Comparison of ENCODE assay signal across 8 mouse cellular contexts in genomic region chr9:21960558-21961208, GRCm38 (mm10). TPM values are rescaled to one million over a fixed set of nuclear protein-coding genes. Genes with fewer than 3 reads are reported as not detected.
DNase-seq lines count a peak whose midpoint lies in the region; ATAC-seq and TF ChIP-seq lines count a peak whose summit lies in the region.

No protein-coding gene starts in this region.

- no peak for DNase-seq in forebrain, embryonic 10.5 days (ENCODE audit: extremely low spot score, low spot score)
- no peak for DNase-seq in forebrain, postnatal 0 days
- DNase-seq in G1E (ENCODE audit: low spot score): peak; percentile 29
- peak; percentile 51 for DNase-seq in kidney, adult 18-20 months
- DNase-seq in spleen, postnatal 36 days (ENCODE audit: low spot score in 2 of 2): no peak
- DNase-seq in left cerebral cortex, postnatal 4 days: no peak
- DNase-seq in heart, adult 2 months: no peak

- no peak for TF ChIP-seq EP300 in heart, adult 2 months (IDR thresholded peaks at IDR 0.05; ENCODE audit: insufficient read depth, low read depth, low read length)

- peaks cover 9% of the 10 kb centered on the region; the same call in 1 of the 2 replicates for H3K36me3 ChIP-seq in forebrain, embryonic 10.5 days (replicated peaks)
- H3K36me3 ChIP-seq in forebrain, postnatal 0 days (ENCODE audit: insufficient read depth): no peaks in the 10 kb centered on the region; the same call in 1 of the 2 replicates
- peaks cover 49% of the 10 kb centered on the region for H3K36me3 ChIP-seq in G1E (replicated peaks)
- H3K36me3 ChIP-seq in lung, embryonic 15.5 days: no peaks in the 10 kb centered on the region
- H3K36me3 ChIP-seq in heart, adult 2 months (ENCODE audit: control insufficient read depth, insufficient read depth, low read length): no peaks in the 10 kb centered on the region

- H3K27ac ChIP-seq in forebrain, embryonic 10.5 days: no peak overlapping the region
- H3K27ac ChIP-seq in forebrain, postnatal 0 days (ENCODE audit: low read depth, low read length): no peak overlapping the region
- 0 out of 2 replicates have a peak overlapping the region, but pooled peaks have one; percentile 12 for H3K27ac ChIP-seq in lung, embryonic 15.5 days
- H3K27ac ChIP-seq in heart, adult 2 months: no peak overlapping the region; the same call in 1 of the 2 replicates

- peak overlapping the region; percentile 58 for H3K4me3 ChIP-seq in forebrain, embryonic 10.5 days
- H3K4me3 ChIP-seq in forebrain, postnatal 0 days (ENCODE audit: low read depth, low read length): no peak overlapping the region
- H3K4me3 ChIP-seq in G1E (ENCODE audit: low read depth, low read length): peak overlapping the region; percentile 76
- H3K4me3 ChIP-seq in lung, embryonic 15.5 days: peak overlapping the region; percentile 47; the same call in 1 of the 2 replicates
- H3K4me3 ChIP-seq in heart, adult 2 months: no peak overlapping the region

- peaks cover 44% of the 10 kb centered on the region for H3K4me1 ChIP-seq in forebrain, embryonic 10.5 days
- H3K4me1 ChIP-seq in forebrain, postnatal 0 days (ENCODE audit: insufficient read depth): peaks cover 8% of the 10 kb centered on the region; the same call in 1 of the 2 replicates
- peaks cover 73% of the 10 kb centered on the region for H3K4me1 ChIP-seq in G1E (ENCODE audit: insufficient read depth, low read depth, low read length)
- peaks cover 42% of the 10 kb centered on the region for H3K4me1 ChIP-seq in lung, embryonic 15.5 days
- no peaks in the 10 kb centered on the region; the same call in 1 of the 2 replicates for H3K4me1 ChIP-seq in heart, adult 2 months (ENCODE audit: control insufficient read depth, insufficient read depth, low read length)

- 9% methylated on average over 26 of the region's 26 CpGs for WGBS in forebrain, embryonic 10.5 days
- WGBS in forebrain, postnatal 0 days: 14% methylated on average over 26 of the region's 26 CpGs
- WGBS in lung, embryonic 15.5 days: 14% methylated on average over 26 of the region's 26 CpGs
- WGBS in heart, adult 2 months: 49% methylated on average over 26 of the region's 26 CpGs

- H3K4me2 ChIP-seq in forebrain, postnatal 0 days (ENCODE audit: low read depth): no peak overlapping the region
- peak overlapping the region; percentile 84 for H3K4me2 ChIP-seq in lung, embryonic 15.5 days

- H3K27me3 ChIP-seq in forebrain, embryonic 10.5 days (ENCODE audit: poor library complexity, severe bottlenecking): peaks cover 58% of the 10 kb centered on the region
- peaks cover 25% of the 10 kb centered on the region for H3K27me3 ChIP-seq in forebrain, postnatal 0 days (ENCODE audit: insufficient read depth, low read length)
- H3K27me3 ChIP-seq in G1E (ENCODE audit: insufficient read depth, low read length): no peaks in the 10 kb centered on the region
- peaks cover 35% of the 10 kb centered on the region for H3K27me3 ChIP-seq in lung, embryonic 15.5 days
- no peaks in the 10 kb centered on the region for H3K27me3 ChIP-seq in heart, adult 2 months (ENCODE audit: control insufficient read depth, insufficient read depth, low read length)

- no peak for ATAC-seq in forebrain, postnatal 0 days
- ATAC-seq in G1E (ENCODE audit: extremely low read depth, insufficient number of reproducible peaks, low FRiP score, poor library complexity, severe bottlenecking): no peak
- ATAC-seq in lung, embryonic 15.5 days (ENCODE audit: borderline replicate concordance, extremely low read depth, low FRiP score, low TSS enrichment): no peak

- no peak for TF ChIP-seq CTCF in forebrain, postnatal 0 days (IDR thresholded peaks at IDR 0.05; ENCODE audit: low read depth)
- no peak for TF ChIP-seq CTCF in G1E (IDR thresholded peaks at IDR 0.05; ENCODE audit: low read depth, low read length)
- no peak for TF ChIP-seq CTCF in heart, adult 2 months (IDR thresholded peaks at IDR 0.05)

- intact Hi-C loops in left cerebral cortex, postnatal 4 days (cut with DNase I): no loop called here
- intact Hi-C loops in heart, adult 2 months (cut with DNase I): no loop called here

- H3K79me2 ChIP-seq in heart, adult 2 months (replicated peaks; ENCODE audit: control insufficient read depth, insufficient read depth, low read length): no peaks in the 10 kb centered on the region

- no peak for TF ChIP-seq POLR2A in heart, adult 2 months (IDR thresholded peaks at IDR 0.05; ENCODE audit: insufficient read depth, low read depth, low read length)

- no peak overlapping the region for H3K9ac ChIP-seq in forebrain, postnatal 0 days
- H3K9ac ChIP-seq in lung, embryonic 15.5 days: peak overlapping the region; percentile 43; the same call in 1 of the 2 replicates
- no peak overlapping the region for H3K9ac ChIP-seq in heart, adult 2 months (ENCODE audit: low read depth, low read length)

- H3K9me3 ChIP-seq in forebrain, embryonic 10.5 days: no peaks in the 10 kb centered on the region
- no peaks in the 10 kb centered on the region for H3K9me3 ChIP-seq in forebrain, postnatal 0 days (ENCODE audit: low read length)
- H3K9me3 ChIP-seq in G1E (replicated peaks): no peaks in the 10 kb centered on the region
- no peaks in the 10 kb centered on the region for H3K9me3 ChIP-seq in lung, embryonic 15.5 days

RNA-seq across cellular contexts. Expression of gene Epor, which starts 2.6 kb away (rescaled TPM):
- 10.2 and 10.8 TPM in 2 replicates for polyA plus RNA-seq in forebrain, embryonic 10.5 days (2016; fragmentation: Nextera tagmentation; extraction: Ambion mirVana)
- 0.24 and 1.0 TPM in 2 replicates for total RNA-seq in forebrain, postnatal 0 days (2014; rRNA removed)
- 2.2 and 2.4 TPM in 2 replicates for polyA plus RNA-seq in forebrain, postnatal 0 days (2015; fragmentation: Nextera tagmentation; extraction: Ambion mirVana)
- total RNA-seq in G1E (2014; fragmentation: Nextera tagmentation) (35.5 and 49.7 TPM in 2 replicates), G1E (2017) (14.4 and 21.9 TPM in 2 replicates)
- 125 and 135 TPM in 2 replicates for polyA plus RNA-seq in G1E (2012)
- 6.8 and 7.3 TPM in 2 replicates for polyA plus RNA-seq in lung, embryonic 15.5 days (2015; fragmentation: Nextera tagmentation; extraction: Ambion mirVana)
- total RNA-seq in left cerebral cortex, postnatal 4 days (2021): 1 to 10 TPM; 1.9 to 2.4 TPM
- total RNA-seq in heart, adult 2 months (2021): 1 to 10 TPM; 1.1 to 1.4 TPM
- 2.1 and 2.5 TPM in 2 replicates for polyA plus RNA-seq in heart, adult 2 months (2012; rRNA removed)

RNA-seq across cellular contexts. Expression of gene Swsap1, which starts 5.1 kb away (rescaled TPM):
- polyA plus RNA-seq in forebrain, embryonic 10.5 days (2016; fragmentation: Nextera tagmentation; extraction: Ambion mirVana): 7.2 and 9.6 TPM in 2 replicates
- total RNA-seq in forebrain, postnatal 0 days (2014; rRNA removed): 28.2 and 37.7 TPM in 2 replicates
- polyA plus RNA-seq in forebrain, postnatal 0 days (2015; fragmentation: Nextera tagmentation; extraction: Ambion mirVana): 7.0 and 7.3 TPM in 2 replicates
- total RNA-seq in G1E (2014; fragmentation: Nextera tagmentation): 11.8 and 12.4 TPM in 2 replicates
- total RNA-seq in G1E (2017): 10.9 and 12.8 TPM in 2 replicates
- polyA plus RNA-seq in G1E (2012): 12.6 and 14.5 TPM in 2 replicates
- polyA plus RNA-seq in lung, embryonic 15.5 days (2015; fragmentation: Nextera tagmentation; extraction: Ambion mirVana): 6.5 and 6.7 TPM in 2 replicates
- 10 to 100 TPM; 11.8 to 12.6 TPM for total RNA-seq in left cerebral cortex, postnatal 4 days (2021)
- total RNA-seq in heart, adult 2 months (2021): 1 to 10 TPM; 6.5 to 7.4 TPM
- 4.6 and 6.2 TPM in 2 replicates for polyA plus RNA-seq in heart, adult 2 months (2012; rRNA removed)

RNA-seq across cellular contexts. Expression of gene Plppr2, which starts 23.9 kb away (rescaled TPM):
- polyA plus RNA-seq in forebrain, embryonic 10.5 days (2016; fragmentation: Nextera tagmentation; extraction: Ambion mirVana): 9.0 and 11.5 TPM in 2 replicates
- 97.9 and 108 TPM in 2 replicates for total RNA-seq in forebrain, postnatal 0 days (2014; rRNA removed)
- 122 and 144 TPM in 2 replicates for polyA plus RNA-seq in forebrain, postnatal 0 days (2015; fragmentation: Nextera tagmentation; extraction: Ambion mirVana)
- total RNA-seq in G1E (2014; fragmentation: Nextera tagmentation): 1.6 and 5.3 TPM in 2 replicates
- total RNA-seq in G1E (2017): 0.41 and 0.44 TPM in 2 replicates
- polyA plus RNA-seq in G1E (2012): 5.8 and 7.6 TPM in 2 replicates
- polyA plus RNA-seq in lung, embryonic 15.5 days (2015; fragmentation: Nextera tagmentation; extraction: Ambion mirVana): 7.8 and 8.0 TPM in 2 replicates
- 100 to 1,000 TPM; 199 to 225 TPM for total RNA-seq in left cerebral cortex, postnatal 4 days (2021)
- 1 to 10 TPM; 2.5 to 2.6 TPM for total RNA-seq in heart, adult 2 months (2021)
- 5.3 and 7.5 TPM in 2 replicates for polyA plus RNA-seq in heart, adult 2 months (2012; rRNA removed)

RNA-seq across cellular contexts. Expression of gene Rgl3, which starts 28.6 kb away (rescaled TPM):
- polyA plus RNA-seq in forebrain, embryonic 10.5 days (2016; fragmentation: Nextera tagmentation; extraction: Ambion mirVana): 4.7 and 5.2 TPM in 2 replicates
- 0.24 and 2.1 TPM in 2 replicates for total RNA-seq in forebrain, postnatal 0 days (2014; rRNA removed)
- 1.0 and 1.2 TPM in 2 replicates for polyA plus RNA-seq in forebrain, postnatal 0 days (2015; fragmentation: Nextera tagmentation; extraction: Ambion mirVana)
- total RNA-seq in G1E (2014; fragmentation: Nextera tagmentation) (not detected in 2 replicates), G1E (2017) (0.05 TPM in 1 of 2 replicates, not detected in the other)
- polyA plus RNA-seq in G1E (2012): not detected in 2 replicates
- 4.9 and 7.2 TPM in 2 replicates for polyA plus RNA-seq in lung, embryonic 15.5 days (2015; fragmentation: Nextera tagmentation; extraction: Ambion mirVana)
- total RNA-seq in left cerebral cortex, postnatal 4 days (2021): 1 to 10 TPM in 1 of 2 experiments, under 1 TPM in 1; 0.90 to 1.4 TPM
- 1 to 10 TPM; 4.2 to 4.8 TPM for total RNA-seq in heart, adult 2 months (2021)
- 12.7 and 13.9 TPM in 2 replicates for polyA plus RNA-seq in heart, adult 2 months (2012; rRNA removed)

RNA-seq across cellular contexts. Expression of gene Tmem205, which starts 33.3 kb away (rescaled TPM):
- 32.0 and 33.7 TPM in 2 replicates for polyA plus RNA-seq in forebrain, embryonic 10.5 days (2016; fragmentation: Nextera tagmentation; extraction: Ambion mirVana)
- total RNA-seq in forebrain, postnatal 0 days (2014; rRNA removed): 42.0 and 47.1 TPM in 2 replicates
- 52.8 and 65.9 TPM in 2 replicates for polyA plus RNA-seq in forebrain, postnatal 0 days (2015; fragmentation: Nextera tagmentation; extraction: Ambion mirVana)
- total RNA-seq in G1E (2014; fragmentation: Nextera tagmentation) (12.8 and 17.6 TPM in 2 replicates), G1E (2017) (9.0 and 17.1 TPM in 2 replicates)
- polyA plus RNA-seq in G1E (2012): 11.3 and 15.9 TPM in 2 replicates
- polyA plus RNA-seq in lung, embryonic 15.5 days (2015; fragmentation: Nextera tagmentation; extraction: Ambion mirVana): 51.9 and 52.6 TPM in 2 replicates
- total RNA-seq in left cerebral cortex, postnatal 4 days (2021): 10 to 100 TPM; 28.1 to 31.6 TPM
- total RNA-seq in heart, adult 2 months (2021): 10 to 100 TPM; 65.5 to 71.8 TPM
- 96.1 and 129 TPM in 2 replicates for polyA plus RNA-seq in heart, adult 2 months (2012; rRNA removed)

Comparison
In these comparisons a context has a peak if more than half of its experiments do, and no peak if none do; other contexts are left out.
1. H3K4me3 ChIP-seq: peak in forebrain, embryonic 10.5 days (single experiment), G1E (single experiment) and lung, embryonic 15.5 days (single experiment); none in forebrain, postnatal 0 days (single experiment) and heart, adult 2 months (single experiment).
2. DNase-seq: peak in G1E (single experiment) and kidney, adult 18-20 months (single experiment); none in forebrain, embryonic 10.5 days (single experiment), forebrain, postnatal 0 days (single experiment), spleen, postnatal 36 days (0 of 2), left cerebral cortex, postnatal 4 days (single experiment) and heart, adult 2 months (0 of 2).
3. RNA of gene Epor, which starts 2.6 kb away (polyA plus RNA-seq): 125 to 135 TPM in G1E; 10.2 to 10.8 TPM in forebrain, embryonic 10.5 days, 6.8 to 7.3 TPM in lung, embryonic 15.5 days, 2.1 to 2.5 TPM in heart, adult 2 months and 2.2 to 2.4 TPM in forebrain, postnatal 0 days; every median in the first group is over 10 times any median in the second.